Mouse (Mus musculus) CH12.LX (cell line): Measurements from ENCODE around the gene Nkapl.

Experiments used
- CHD2 ChIP-seq: IDR thresholded peaks from 2 replicates; pipeline ENCODE4 v1.6.1; 2011; ENCODE audit warnings: low read length, improper control_type of control experiment
- CTCF ChIP-seq, 2 experiments: IDR thresholded peaks in 1 of 2; conservative IDR thresholded peaks in 1 of 2; 2 replicates each; pipeline ENCODE4 v1.5.1; 2011 to 2012; ENCODE audit warnings: low read depth in 2 of 2, low read length in 2 of 2, improper control_type of control experiment in 1 of 2, inconsistent platforms in 1 of 2, mild to moderate bottlenecking in 1 of 2, moderate library complexity in 1 of 2
- ELF1 ChIP-seq: IDR thresholded peaks from 2 replicates; pipeline ENCODE4 v1.6.1; 2014; ENCODE audit warnings: low read depth, mild to moderate bottlenecking, inconsistent platforms, low read length, improper control_type of control experiment
- EP300 ChIP-seq: IDR thresholded peaks from 2 replicates; pipeline ENCODE4 v1.6.1; 2011; ENCODE audit warnings: low read length, improper control_type of control experiment
- HCFC1 ChIP-seq: IDR thresholded peaks from 2 replicates; pipeline ENCODE4 v1.6.1; 2012; ENCODE audit warnings: low read depth, mild to moderate bottlenecking, inconsistent platforms, low read length, improper control_type of control experiment
- JUND ChIP-seq: conservative IDR thresholded peaks from 2 replicates; pipeline ENCODE4 v1.6.1; 2011; ENCODE audit warnings: low read depth, low read length, improper control_type of control experiment
- MAFK ChIP-seq: IDR thresholded peaks from 2 replicates; pipeline ENCODE4 v1.6.1; 2011; ENCODE audit warnings: low read length, improper control_type of control experiment; ENCODE audit not compliant: insufficient replicate concordance
- MAX ChIP-seq: IDR thresholded peaks from 2 replicates; pipeline ENCODE4 v1.6.1; 2011; ENCODE audit warnings: low read length, improper control_type of control experiment
- POLR2A ChIP-seq: IDR thresholded peaks from 2 replicates; pipeline ENCODE4 v1.6.1; 2011; ENCODE audit warnings: low read depth, mild to moderate bottlenecking, improper control_type of control experiment, low read length
- RAD21 ChIP-seq: IDR thresholded peaks from 2 replicates; pipeline ENCODE4 v1.6.1; 2011; ENCODE audit warnings: low read depth, mild to moderate bottlenecking, low read length, improper control_type of control experiment, moderate library complexity
- RCOR1 ChIP-seq: conservative IDR thresholded peaks from 2 replicates; pipeline ENCODE4 v1.6.1; 2012; ENCODE audit warnings: low read depth, mild to moderate bottlenecking, inconsistent platforms, low read length, improper control_type of control experiment
- TCF12 ChIP-seq: IDR thresholded peaks from 2 replicates; pipeline ENCODE4 v1.6.1; 2014; ENCODE audit warnings: low read depth, mild to moderate bottlenecking, inconsistent platforms, low read length, improper control_type of control experiment
- USF1 ChIP-seq: IDR thresholded peaks from 2 replicates; pipeline ENCODE4 v1.6.1; 2014; ENCODE audit warnings: low read depth, mild to moderate bottlenecking, inconsistent platforms, low read length, improper control_type of control experiment
- ZKSCAN1 ChIP-seq: IDR thresholded peaks from 2 replicates; pipeline ENCODE4 v1.6.1; 2012; ENCODE audit warnings: low read depth, inconsistent platforms, low read length, improper control_type of control experiment, borderline replicate concordance

- TF ChIP-seq JUND, result no peak
- TF ChIP-seq CTCF (conservative IDR thresholded peaks at IDR 0.05 in 1 of 2, IDR thresholded peaks at IDR 0.05 in 1 of 2; ENCODE audit: low read depth in 2 of 2, low read length in 2 of 2), result no peak
- peak; percentile 65; the same call in 1 of the 2 replicates for TF ChIP-seq ELF1
- peak; percentile 67; the same call in 1 of the 2 replicates for TF ChIP-seq TCF12
- peak; percentile 43; the same call in 1 of the 2 replicates for TF ChIP-seq HCFC1
- no peak for TF ChIP-seq ZKSCAN1
- TF ChIP-seq EP300, result no peak
- TF ChIP-seq MAFK, result no peak
- peak; percentile 85 for TF ChIP-seq POLR2A
- no peak for TF ChIP-seq CHD2
- no peak for TF ChIP-seq RCOR1
- no peak for TF ChIP-seq USF1
- TF ChIP-seq MAX, result peak; percentile 63; the same call in 1 of the 2 replicates
- TF ChIP-seq RAD21, result no peak
Measured at GRCm38 (mm10) chr13:21468061-21469019, at the start of gene Nkapl.
